Mouse (Mus musculus) myocyte (in vitro differentiated cells): ENCODE data around the gene Bcdin3d.

Experiments
- CEBPB ChIP-seq: IDR thresholded peaks from 2 replicates; pipeline ENCODE4 v1.6.1; 2011; ENCODE audit warnings: mild to moderate bottlenecking, moderate library complexity; ENCODE audit not compliant: poor library complexity, insufficient read depth, severe bottlenecking
- MYOD1 ChIP-seq, 3 experiments: IDR thresholded peaks; one replicate each; pipeline ENCODE4 v1.6.1; 2011; ENCODE audit warnings: control low read depth in 2 of 3, low read depth in 2 of 3, mild to moderate bottlenecking in 2 of 3, moderate library complexity in 1 of 3; ENCODE audit not compliant: insufficient read length in 2 of 3, control insufficient read depth in 1 of 3
- POLR2A ChIP-seq: IDR thresholded peaks from one replicate; pipeline ENCODE4 v1.6.1; 2011; ENCODE audit warnings: low read depth, mild to moderate bottlenecking, control low read depth, moderate library complexity; ENCODE audit not compliant: insufficient read length

GRCm38 (mm10) chr15:99497527-99498242, 23.2 kb upstream of the Bcdin3d start:
- TF ChIP-seq MYOD1 (IDR thresholded peaks at IDR 0.05; ENCODE audit: control insufficient read depth in 1 of 3, insufficient read length in 2 of 3, low read depth in 2 of 3) (peak in 1 of 3 experiments; percentile 29), POLR2A (no peak), CEBPB (no peak)
